Mouse (Mus musculus) skeletal muscle tissue, postnatal 0 days (tissue): ENCODE results near the gene Actr1a. TPM values are rescaled to one million over a fixed set of nuclear protein-coding genes. Genes with fewer than 3 reads are reported as not detected.

Experiments
- microRNA counts: library from miRNA; unstranded; fragments of <30 nt; microRNA quantifications from one replicate; lab custom pipeline; 2015
- microRNA-seq, 2 experiments: library from miRNA; unstranded; fragments of <30 nt; microRNA quantifications; one replicate each; pipeline ENCODE4; 2016
- polyA plus RNA-seq: library from polyadenylated mRNA; unstranded; fragments of >200 nt; fragmentation: Nextera tagmentation; extraction: Ambion mirVana; gene quantifications from 2 replicates; pipeline ENCODE4 v1.2.1, GENCODE M21; 2015

Gene Actr1a
- polyA plus RNA-seq = 64.6 and 72.9 TPM in 2 replicates

DNA sequence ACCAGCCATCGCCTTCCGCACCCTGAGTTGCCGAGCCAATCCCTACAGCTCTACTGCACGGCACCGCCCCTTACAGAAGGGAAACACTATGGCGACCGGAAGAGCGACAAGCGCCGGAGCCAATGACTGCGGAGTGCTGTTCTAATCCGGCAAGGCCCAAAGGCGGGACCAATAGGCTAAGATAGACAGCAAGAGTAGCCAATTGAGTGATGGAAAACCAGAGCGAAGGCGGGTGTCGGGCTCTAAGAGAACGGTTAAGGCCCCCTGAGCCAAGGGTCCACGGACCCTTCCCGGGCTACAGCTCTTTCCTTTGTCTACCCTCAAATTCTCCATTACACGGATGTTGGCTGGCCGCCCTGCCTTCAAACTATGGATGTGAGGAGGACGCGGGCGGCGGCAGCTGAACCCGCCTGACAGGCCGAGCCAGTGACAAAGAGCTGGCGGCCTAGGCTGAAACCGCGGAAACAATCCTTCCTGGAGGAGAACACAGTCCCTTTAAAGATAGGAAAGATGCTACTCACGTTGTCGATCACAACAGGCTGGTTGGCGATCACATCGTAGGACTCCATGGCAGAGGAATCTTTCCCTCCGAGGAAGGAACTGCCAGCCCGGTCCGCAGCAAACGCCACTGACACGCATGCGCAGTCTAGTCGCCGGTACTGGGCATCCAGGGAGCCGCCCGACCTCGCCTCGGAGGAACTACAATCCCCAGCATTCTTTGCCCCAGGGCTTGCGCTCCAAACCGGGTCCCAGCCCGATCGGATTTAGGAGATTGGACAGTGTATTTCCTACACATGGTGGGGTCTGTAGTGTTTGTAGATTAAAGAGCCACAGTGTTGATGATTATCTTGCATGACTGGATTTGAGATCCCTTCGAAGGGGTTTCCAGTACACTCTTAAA lies at the start of gene Actr1a:
TSS of gene Actr1a (minus strand) at position 640 of the 901 bp plus-strand sequence.

GRCm38 (mm10) chr19:46396686-46397435 lies 1.3 kb upstream of the Actr1a start, which contains the start of gene Sufu:
Sufu (plus strand) TSS chr19:46396896.

GRCm38 (mm10) chr19:46350168-46350932 lies 45.2 kb downstream of the Actr1a start, which contains the start of gene 2310034G01Rik:
2310034G01Rik (minus strand) TSS chr19:46350302.

GRCm38 (mm10) chr19:46338331-46338936 lies 57.1 kb downstream of the Actr1a start, which contains the start of gene Cuedc2:
Cuedc2 (minus strand) TSS chr19:46338702.

GRCm38 (mm10) chr19:46328081-46329030 lies 67.2 kb downstream of the Actr1a start, which contains the start of gene Fbxl15:
Fbxl15 (plus strand) TSS chr19:46328184.

MicroRNA genes within 50 kb of the gene (microRNA counts, 519-probe panel; counts per million panel counts)
- microRNA mmu-miR-146b (lab: Ali Mortazavi, UCI) = 296 counts per million, percentile 58 among the panel's probes with 10 or more counts

Small RNA genes lying within 50 kb of the gene (microRNA-seq; reads per million reads assigned to microRNA genes)
- gene Mir146b = 0 to 0.21 reads per million in 2 experiments

Other genes starting within 250 kb of the Actr1a start
- gene Pitx3, start 247.4 kb downstream of the Actr1a start, polyA plus RNA-seq = 29.3 and 30.5 TPM in 2 replicates
- gene Gbf1, start 243.2 kb downstream of the Actr1a start, polyA plus RNA-seq = 33.6 and 34.4 TPM in 2 replicates
- 8.2 and 10.2 TPM in 2 replicates for gene Nfkb2, start 91.4 kb downstream of the Actr1a start, polyA plus RNA-seq
- 1.5 and 1.6 TPM in 2 replicates for gene Psd, start 68.6 kb downstream of the Actr1a start, polyA plus RNA-seq
- gene Fbxl15, start 67.6 kb downstream of the Actr1a start, polyA plus RNA-seq = 7.3 and 8.7 TPM in 2 replicates
- gene Cuedc2, start 57.0 kb downstream of the Actr1a start, polyA plus RNA-seq = 141 and 149 TPM in 2 replicates
- gene Mfsd13a, start 54.6 kb downstream of the Actr1a start, polyA plus RNA-seq = 1.6 and 2.4 TPM in 2 replicates
- gene 2310034G01Rik, start 45.4 kb downstream of the Actr1a start, polyA plus RNA-seq = 1.2 and 1.4 TPM in 2 replicates
- gene Sufu, start 1.1 kb upstream of the Actr1a start, polyA plus RNA-seq = 9.9 and 10.8 TPM in 2 replicates
- 13.8 and 14.1 TPM in 2 replicates for gene Trim8, start 106.0 kb upstream of the Actr1a start, polyA plus RNA-seq
- gene Arl3, start 177.4 kb upstream of the Actr1a start, polyA plus RNA-seq = 74.2 and 74.4 TPM in 2 replicates
- gene Sfxn2, start 177.6 kb upstream of the Actr1a start, polyA plus RNA-seq = 7.5 and 8.7 TPM in 2 replicates
- gene Wbp1l, start 203.3 kb upstream of the Actr1a start, polyA plus RNA-seq = 32.4 and 32.7 TPM in 2 replicates